Mouse (Mus musculus) pancreas, adult 10 weeks (tissue): ENCODE data around the gene Olfr1157. TPM values are rescaled to one million over a fixed set of nuclear protein-coding genes. Genes with fewer than 3 reads are reported as not detected.

ENCODE experiments used
- polyA plus RNA-seq: library from polyadenylated mRNA; stranded (reverse); fragments of 350-450 nt; fragmentation: Illumina TruSeq; extraction: RNeasy Lipid Tissue Mini Kit (QIAGEN cat#74804); gene quantifications from one replicate; pipeline ENCODE4 v1.2.3, GENCODE M21; 2015; ENCODE audit warnings: low read depth, low replicate concordance; ENCODE audit not compliant: insufficient read depth

Gene Olfr1157
- polyA plus RNA-seq, result not detected

GRCm38 (mm10) chr2:87968199-87968598, at the start of gene Olfr1157:
Olfr1157 (minus strand) TSS chr2:87968299.

GRCm38 (mm10) chr2:88007515-88008318, 39.6 kb upstream of the Olfr1157 start, which contains the start of gene Olfr1160:
Olfr1160 (minus strand) TSS chr2:88008268.

GRCm38 (mm10) chr2:87989813-87990212, 21.7 kb upstream of the Olfr1157 start, which contains the start of gene Olfr1158:
Olfr1158 (plus strand) TSS chr2:87990113.

GRCm38 (mm10) chr2:87974563-87974962, 6.5 kb upstream of the Olfr1157 start, which contains the start of gene Olfr74:
Olfr74 (minus strand) TSS chr2:87974663.

GRCm38 (mm10) chr2:87953000-87953399, 15.1 kb downstream of the Olfr1157 start, which contains the start of gene Olfr1156:
Olfr1156 (minus strand) TSS chr2:87953100.

GRCm38 (mm10) chr2:87945037-87945436, 23.1 kb downstream of the Olfr1157 start, which contains the start of gene Olfr1155:
Olfr1155 (minus strand) TSS chr2:87945137.

Other genes with a start within 250 kb of the Olfr1157 start
- not detected for gene Olfr1138, start 228.3 kb downstream of the Olfr1157 start, polyA plus RNA-seq
- not detected for gene Olfr1140, start 224.5 kb downstream of the Olfr1157 start, polyA plus RNA-seq
- not detected for gene Olfr1141, start 214.3 kb downstream of the Olfr1157 start, polyA plus RNA-seq
- gene Olfr152, start 188.8 kb downstream of the Olfr1157 start, polyA plus RNA-seq, result not detected
- gene Olfr1143, start 167.7 kb downstream of the Olfr1157 start, polyA plus RNA-seq, result not detected
- not detected for gene Olfr1145, start 158.5 kb downstream of the Olfr1157 start, polyA plus RNA-seq
- not detected for gene Olfr1148, start 137.8 kb downstream of the Olfr1157 start, polyA plus RNA-seq
- gene Olfr1150-ps1, start 124.3 kb downstream of the Olfr1157 start, polyA plus RNA-seq, result not detected
- not detected for gene Olfr1151, start 112.4 kb downstream of the Olfr1157 start, polyA plus RNA-seq
- not detected for gene Olfr1152, start 101.8 kb downstream of the Olfr1157 start, polyA plus RNA-seq
- gene Olfr1153, start 73.3 kb downstream of the Olfr1157 start, polyA plus RNA-seq, result not detected
- gene Olfr1154, start 63.1 kb downstream of the Olfr1157 start, polyA plus RNA-seq, result not detected
- gene Olfr1155, start 23.2 kb downstream of the Olfr1157 start, polyA plus RNA-seq, result not detected
- not detected for gene Olfr1156, start 15.2 kb downstream of the Olfr1157 start, polyA plus RNA-seq
- gene Olfr74, start 6.4 kb upstream of the Olfr1157 start, polyA plus RNA-seq, result not detected
- not detected for gene Olfr1158, start 21.8 kb upstream of the Olfr1157 start, polyA plus RNA-seq
- not detected for gene Olfr1160, start 40.0 kb upstream of the Olfr1157 start, polyA plus RNA-seq
- gene Olfr1161, start 54.5 kb upstream of the Olfr1157 start, polyA plus RNA-seq, result not detected
- gene Olfr73, start 69.4 kb upstream of the Olfr1157 start, polyA plus RNA-seq, result not detected
- not detected for gene Olfr1162, start 82.8 kb upstream of the Olfr1157 start, polyA plus RNA-seq
- gene Olfr1163, start 103.5 kb upstream of the Olfr1157 start, polyA plus RNA-seq, result not detected
- gene Olfr1164, start 125.7 kb upstream of the Olfr1157 start, polyA plus RNA-seq, result not detected
- not detected for gene Olfr1166, start 160.0 kb upstream of the Olfr1157 start, polyA plus RNA-seq
- not detected for gene Olfr1167, start 186.9 kb upstream of the Olfr1157 start, polyA plus RNA-seq
- gene Olfr1168, start 213.6 kb upstream of the Olfr1157 start, polyA plus RNA-seq, result not detected